Mouse (Mus musculus) forelimb bud, embryonic 11.5 days (tissue): ENCODE data around the gene Galnt16.

ENCODE experiments used
- DNase-seq: peaks from one replicate; pipeline ENCODE4 v3.0.0-alpha.2; 2012; ENCODE audit warnings: low read depth, low spot score

Galnt16 gene

GRCm38 (mm10) chr12:80598236-80598635 is 80.2 kb downstream of the Galnt16 start:
- DNase-seq, result no peak

- DNase-seq, result no peak
These were observed 80.7 kb downstream of the Galnt16 start for GRCm38 (mm10) chr12:80598756-80599155.

- no peak for DNase-seq
These were observed 83.7 kb downstream of the Galnt16 start for GRCm38 (mm10) chr12:80601597-80602269.

GRCm38 (mm10) chr12:80602432-80602831 is 84.4 kb downstream of the Galnt16 start:
- DNase-seq, result no peak

GRCm38 (mm10) chr12:80603566-80603965 is 85.5 kb downstream of the Galnt16 start:
- DNase-seq, result no peak

- no peak for DNase-seq
These were observed 86.1 kb downstream of the Galnt16 start for GRCm38 (mm10) chr12:80604218-80604617.

GRCm38 (mm10) chr12:80608576-80608975 is 90.5 kb downstream of the Galnt16 start:
- DNase-seq, result no peak

GRCm38 (mm10) chr12:80609928-80610327 is 91.9 kb downstream of the Galnt16 start:
- no peak for DNase-seq

GRCm38 (mm10) chr12:80612113-80612791 is 94.2 kb downstream of the Galnt16 start:
- no peak for DNase-seq

- DNase-seq, result peak; percentile 11
These were observed 97.5 kb downstream of the Galnt16 start for GRCm38 (mm10) chr12:80615371-80616257.

- no peak for DNase-seq
These were observed 102.4 kb downstream of the Galnt16 start for GRCm38 (mm10) chr12:80620501-80620900.

GRCm38 (mm10) chr12:80631790-80632189 is 113.7 kb downstream of the Galnt16 start:
- DNase-seq, result no peak

- peak; percentile 72 for DNase-seq
These were observed 124.9 kb downstream of the Galnt16 start for GRCm38 (mm10) chr12:80642725-80643692.

- peak; percentile 92 for DNase-seq
These were observed 125.8 kb downstream of the Galnt16 start, which contains the start of the genes Slc39a9 and Erh for GRCm38 (mm10) chr12:80643693-80644505. Gene Slc39a9 (plus strand): TSS chr12:80643883. Gene Erh (minus strand): TSS chr12:80644341.

- no peak for DNase-seq
These were observed 126.4 kb downstream of the Galnt16 start for GRCm38 (mm10) chr12:80644506-80644868.

GRCm38 (mm10) chr12:80646377-80646776 is 128.3 kb downstream of the Galnt16 start:
- DNase-seq, result no peak

GRCm38 (mm10) chr12:80653951-80654658 is 136.0 kb downstream of the Galnt16 start:
- no peak for DNase-seq

- no peak for DNase-seq
These were observed 136.6 kb downstream of the Galnt16 start for GRCm38 (mm10) chr12:80654659-80655025.

- DNase-seq, result no peak
These were observed 140.6 kb downstream of the Galnt16 start for GRCm38 (mm10) chr12:80658661-80659060.
